Mouse (Mus musculus) limb, embryonic 14.5 days (tissue): Measurements from ENCODE around the gene Syce3. TPM values are rescaled to one million over a fixed set of nuclear protein-coding genes. Genes with fewer than 3 reads are reported as not detected.
"Not testable (repeated sequence)": the region's sequence is repeated elsewhere in the genome, so short reads cannot be mapped to it uniquely, and the experiment has no call there.

Experiments used
- ATAC-seq: fragments of 200-750 bp; cut with Nextera tagmentation; 2 replicates; pipeline ENCODE4 v1.8.0; 2017; ENCODE audit warnings: low read depth, moderate number of reproducible peaks, moderate TSS enrichment; ENCODE audit not compliant: low FRiP score
- DNase-seq: peaks from one replicate; pipeline ENCODE4 v3.0.0-alpha.2; 2015; ENCODE audit warnings: low spot score
- H3K27ac ChIP-seq: fragments of 300-500 bp; sonication (generic); replicated peaks from 2 replicates; pipeline ENCODE4 v1.5.1; 2014; ENCODE audit warnings: low read depth, mild to moderate bottlenecking, low read length, moderate library complexity, mixed read lengths
- H3K27me3 ChIP-seq: fragments of 300-500 bp; sonication (generic); 2 replicates; pipeline ENCODE4 v1.6.1; 2014; ENCODE audit warnings: low read length, mixed read lengths; ENCODE audit not compliant: control insufficient read depth, insufficient read depth
- H3K36me3 ChIP-seq: fragments of 300-500 bp; sonication (generic); 2 replicates; pipeline ENCODE4 v1.6.1; 2014; ENCODE audit warnings: mild to moderate bottlenecking, low read length, moderate library complexity, mixed read lengths; ENCODE audit not compliant: control insufficient read depth, insufficient read depth
- H3K4me1 ChIP-seq: fragments of 300-500 bp; sonication (generic); 2 replicates; pipeline ENCODE4 v1.6.1; 2014; ENCODE audit warnings: antibody characterized with exemption, low read length, mixed read lengths; ENCODE audit not compliant: control insufficient read depth, insufficient read depth
- H3K4me2 ChIP-seq: fragments of 300-500 bp; sonication (generic); replicated peaks from 2 replicates; pipeline ENCODE4 v1.6.1; 2014; ENCODE audit warnings: low read depth, mild to moderate bottlenecking, low read length, moderate library complexity; ENCODE audit not compliant: severe bottlenecking
- H3K4me3 ChIP-seq: fragments of 300-500 bp; sonication (generic); replicated peaks from 2 replicates; pipeline ENCODE4 v1.5.1; 2014; ENCODE audit warnings: low read length
- H3K9ac ChIP-seq: fragments of 300-500 bp; sonication (generic); 2 replicates; pipeline ENCODE4 v1.6.1; 2014; ENCODE audit warnings: mild to moderate bottlenecking, low read depth, low read length, moderate library complexity; ENCODE audit not compliant: severe bottlenecking
- H3K9me3 ChIP-seq: fragments of 300-500 bp; sonication (generic); 2 replicates; pipeline ENCODE4 v1.6.1; 2016; ENCODE audit warnings: low read length; ENCODE audit not compliant: control insufficient read depth
- POLR2A ChIP-seq: fragments of 200-500 bp; IDR thresholded peaks from 2 replicates; pipeline ENCODE4 v1.8.0; 2012; ENCODE audit warnings: inconsistent platforms, mild to moderate bottlenecking, moderate library complexity, borderline replicate concordance; ENCODE audit not compliant: insufficient read depth, insufficient read length; ENCODE audit errors: extremely low read depth
- WGBS: fragments of 180-500 bp; shearing (Covaris S2); extraction: QIAGEN DNeasy Blood & Tissue Kit; methylation state at CpG from one replicate; pipeline ENCODE4 v1.1.7; 2014; 5-methylcytosine and 5-hydroxymethylcytosine counted together
- polyA plus RNA-seq, 2 experiments: library from polyadenylated mRNA; depleted of rRNA in 1 of 2; stranded (reverse) in 1 of 2; unstranded in 1 of 2; fragments of >200 nt; fragmentation: Nextera tagmentation in 1 of 2; extraction: Ambion mirVana in 1 of 2; gene quantifications; 2 replicates each; pipeline versions ENCODE4 v1.2.1 to v1.2.3; 2012 to 2014

The Syce3 gene
- polyA plus RNA-seq, 2 experiments, result not detected

- H3K4me2 ChIP-seq, result no peak overlapping the region
- WGBS, result 76% methylated on average over 4 of the region's 4 CpGs
- H3K9ac ChIP-seq, result no peak overlapping the region
- no peaks in the 10 kb centered on the region for H3K27me3 ChIP-seq
- peaks cover 6% of the 10 kb centered on the region for H3K4me1 ChIP-seq
- H3K36me3 ChIP-seq, result 0 out of 2 replicates have a peak, but pooled peaks cover 2% of the 10 kb centered on the region
- no peak for TF ChIP-seq POLR2A
- no peaks in the 10 kb centered on the region for H3K9me3 ChIP-seq
- ATAC-seq, result no peak
- DNase-seq, result no peak
- no peak overlapping the region for H3K27ac ChIP-seq
- no peak overlapping the region for H3K4me3 ChIP-seq
Observed at GRCm38 (mm10) chr15:89432946-89433345, 22.6 kb upstream of the Syce3 start.

- 86% methylated on average over 6 of the region's 6 CpGs for WGBS
- H3K4me3 ChIP-seq, result no peak overlapping the region
- DNase-seq (no peak), ATAC-seq (no peak)
- H3K27me3 ChIP-seq, result no peaks in the 10 kb centered on the region
- peaks cover 6% of the 10 kb centered on the region for H3K4me1 ChIP-seq
- peaks cover 9% of the 10 kb centered on the region for H3K36me3 ChIP-seq
- no peak overlapping the region for H3K4me2 ChIP-seq
- H3K9ac ChIP-seq, result no peak overlapping the region
- no peaks in the 10 kb centered on the region for H3K9me3 ChIP-seq
- no peak overlapping the region for H3K27ac ChIP-seq
- TF ChIP-seq POLR2A, result no peak
Observed at GRCm38 (mm10) chr15:89431806-89432205, 21.5 kb upstream of the Syce3 start.

GRCm38 (mm10) chr15:89431271-89431670 is 21.0 kb upstream of the Syce3 start:
- DNase-seq, result no peak
- no peak overlapping the region for H3K4me2 ChIP-seq

GRCm38 (mm10) chr15:89430771-89431170 is 20.5 kb upstream of the Syce3 start:
- not testable (repeated sequence) for H3K9me3 ChIP-seq, H3K4me1 ChIP-seq, DNase-seq, ATAC-seq, H3K27ac ChIP-seq, H3K27me3 ChIP-seq, H3K4me3 ChIP-seq, H3K9ac ChIP-seq
- peak overlapping the region; percentile 92; the same call in 1 of the 2 replicates for H3K4me2 ChIP-seq
- peaks cover 19% of the 10 kb centered on the region for H3K36me3 ChIP-seq
- 88% methylated on average over 9 of the region's 9 CpGs for WGBS

More at GRCm38 (mm10) chr15:89431271-89431670, 21.0 kb upstream of the Syce3 start:
- H3K9ac ChIP-seq, result no peak overlapping the region
- no peak overlapping the region for H3K4me3 ChIP-seq
- TF ChIP-seq POLR2A, result no peak
- WGBS, result 83% methylated on average over 3 of the region's 3 CpGs
- H3K27me3 ChIP-seq, result no peaks in the 10 kb centered on the region
- H3K4me1 ChIP-seq, result peaks cover 6% of the 10 kb centered on the region
- H3K36me3 ChIP-seq, result peaks cover 14% of the 10 kb centered on the region
- ATAC-seq, result no peak
- no peaks in the 10 kb centered on the region for H3K9me3 ChIP-seq
- no peak overlapping the region for H3K27ac ChIP-seq

GRCm38 (mm10) chr15:89430341-89430740 is 20.0 kb upstream of the Syce3 start:
- ATAC-seq (no peak), DNase-seq (no peak)
- peak overlapping the region; percentile 92 for H3K4me2 ChIP-seq
- H3K27me3 ChIP-seq, result no peaks in the 10 kb centered on the region
- H3K9ac ChIP-seq, result 0 out of 2 replicates have a peak overlapping the region, but pooled peaks have one; percentile 72
- peaks cover 19% of the 10 kb centered on the region for H3K36me3 ChIP-seq
- no peaks in the 10 kb centered on the region for H3K9me3 ChIP-seq
- H3K4me3 ChIP-seq, result peak overlapping the region; percentile 68
- peaks cover 6% of the 10 kb centered on the region for H3K4me1 ChIP-seq
- 49% methylated on average over 6 of the region's 6 CpGs for WGBS
- TF ChIP-seq POLR2A, result no peak
- peak overlapping the region; percentile 92 for H3K27ac ChIP-seq
